Mouse (Mus musculus) liver, postnatal 0 days (tissue): ENCODE measurements around the gene Rtf2. TPM values are rescaled to one million over a fixed set of nuclear protein-coding genes. Genes with fewer than 3 reads are reported as not detected.
A peak's percentile ranks its signal among the peaks of the same experiment; 100 is the strongest.

ENCODE experiments used
- ATAC-seq: fragments of 200-750 bp; cut with Nextera tagmentation; 2 replicates; pipeline ENCODE4 v1.8.0; 2017; ENCODE audit warnings: mild to moderate bottlenecking, moderate library complexity
- DNase-seq: peaks from one replicate; pipeline ENCODE4 v3.0.0-alpha.2; 2016
- H3K27ac ChIP-seq: fragments of 300-500 bp; sonication (generic); 2 replicates; pipeline ENCODE4 v1.5.1; 2014; ENCODE audit warnings: antibody characterized with exemption, moderate library complexity, mild to moderate bottlenecking, low read depth
- H3K27me3 ChIP-seq: fragments of 300-500 bp; sonication (generic); 2 replicates; pipeline ENCODE4 v1.6.1; 2014; ENCODE audit warnings: low read length, control low read depth, mixed read lengths; ENCODE audit not compliant: insufficient read depth
- H3K36me3 ChIP-seq: fragments of 300-500 bp; sonication (generic); replicated peaks from 2 replicates; pipeline ENCODE4 v1.6.1; 2014; ENCODE audit warnings: mild to moderate bottlenecking, control low read depth, low read length, moderate library complexity, mixed read lengths; ENCODE audit not compliant: insufficient read depth
- H3K4me1 ChIP-seq: fragments of 300-500 bp; sonication (generic); 2 replicates; pipeline ENCODE4 v1.6.1; 2014; ENCODE audit warnings: antibody characterized with exemption, mild to moderate bottlenecking, control low read depth; ENCODE audit not compliant: insufficient read depth
- H3K4me2 ChIP-seq: fragments of 300-500 bp; sonication (generic); 2 replicates; pipeline ENCODE4 v1.6.1; 2014; ENCODE audit warnings: low read depth, mild to moderate bottlenecking, low read length, moderate library complexity, mixed read lengths
- H3K4me3 ChIP-seq: fragments of 300-500 bp; sonication (generic); 2 replicates; pipeline ENCODE4 v1.5.1; 2014; ENCODE audit warnings: low read depth, low read length
- H3K9ac ChIP-seq: fragments of 300-500 bp; sonication (generic); replicated peaks from 2 replicates; pipeline ENCODE4 v1.6.1; 2014; ENCODE audit warnings: mild to moderate bottlenecking, moderate library complexity
- H3K9me3 ChIP-seq: fragments of 300-500 bp; sonication (generic); 2 replicates; pipeline ENCODE4 v1.6.1; 2016; ENCODE audit warnings: mild to moderate bottlenecking, control low read depth, low read length, mixed read lengths
- CTCF ChIP-seq: sonication (generic); IDR thresholded peaks from 2 replicates; pipeline ENCODE4 v1.5.1; 2016; ENCODE audit warnings: antibody characterized with exemption, low read depth
- EP300 ChIP-seq: IDR thresholded peaks from 2 replicates; pipeline ENCODE4 v1.6.1; 2016; ENCODE audit warnings: antibody characterized with exemption, low read depth, mild to moderate bottlenecking
- WGBS: fragments of 180-500 bp; shearing (Covaris S2); extraction: QIAGEN DNeasy Blood & Tissue Kit; methylation state at CpG from one replicate; pipeline ENCODE4 v1.1.7; 2014; ENCODE audit not compliant: insufficient replicate concordance; 5-methylcytosine and 5-hydroxymethylcytosine counted together
- polyA plus RNA-seq: library from polyadenylated mRNA; unstranded; fragments of >200 nt; fragmentation: Nextera tagmentation; extraction: Ambion mirVana; gene quantifications from 2 replicates; pipeline ENCODE4 v1.2.1, GENCODE M21; 2015

Rtf2 gene
- polyA plus RNA-seq, 1 experiment from 2014 or later = 68.5 TPM

DNA sequence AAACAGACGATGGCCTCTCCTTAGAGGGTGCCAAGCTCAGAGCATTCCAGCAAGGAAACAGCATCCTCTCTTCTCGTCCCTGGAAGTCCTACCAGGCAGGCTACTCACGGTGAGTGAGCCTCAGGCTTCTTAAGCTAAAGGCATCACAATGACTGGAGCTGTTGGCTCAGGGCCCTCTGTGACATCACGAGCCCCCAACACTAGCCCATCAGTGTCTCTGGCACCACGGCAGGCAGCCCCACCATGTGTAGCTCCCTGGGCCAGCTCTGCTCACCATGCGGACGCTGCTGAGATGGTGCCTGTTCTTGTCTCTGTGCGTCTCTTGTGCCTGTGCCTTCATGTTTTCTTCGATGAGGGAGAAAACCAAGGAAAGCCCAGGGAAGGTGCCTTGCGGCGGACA lies 32.0 kb downstream of the Rtf2 start, which contains the start of gene Fam209:
Fam209 (plus strand) TSS at position 203 of the 400 bp plus-strand sequence.
- Histone ChIP-seq H3K9ac (no peak within 1 kb of the TSS), H3K36me3 (peaks cover 26% of the 10 kb centered on the region), H3K27ac (no peak within 1 kb of the TSS), H3K4me1 (peaks cover 2% of the 10 kb centered on the region; the same call in 1 of the 2 replicates), H3K27me3 (no peaks in the 10 kb centered on the region), H3K4me2 (no peak within 1 kb of the TSS), H3K9me3 (no peaks in the 10 kb centered on the region), H3K4me3 (no peak within 1 kb of the TSS)
- WGBS = 86% methylated on average over 11 of the region's 11 CpGs
- no peak for TF ChIP-seq EP300
- TF ChIP-seq CTCF = no peak
- DNase-seq (no peak), ATAC-seq (no peak)

GRCm38 (mm10) chr2:172473591-172473990 lies 33.2 kb downstream of the Rtf2 start:
- TF ChIP-seq CTCF (no peak), EP300 (no peak)
- H3K27ac ChIP-seq = no peak overlapping the region
- WGBS = 78% methylated on average over 8 of the region's 8 CpGs
- H3K4me2 ChIP-seq = no peak overlapping the region
- DNase-seq (no peak), ATAC-seq (no peak)
- H3K9ac ChIP-seq = no peak overlapping the region
- no peaks in the 10 kb centered on the region for H3K9me3 ChIP-seq
- H3K36me3 ChIP-seq = peaks cover 14% of the 10 kb centered on the region
- peaks cover 2% of the 10 kb centered on the region; the same call in 1 of the 2 replicates for H3K4me1 ChIP-seq
- no peaks in the 10 kb centered on the region for H3K27me3 ChIP-seq
- H3K4me3 ChIP-seq = no peak overlapping the region

DNA sequence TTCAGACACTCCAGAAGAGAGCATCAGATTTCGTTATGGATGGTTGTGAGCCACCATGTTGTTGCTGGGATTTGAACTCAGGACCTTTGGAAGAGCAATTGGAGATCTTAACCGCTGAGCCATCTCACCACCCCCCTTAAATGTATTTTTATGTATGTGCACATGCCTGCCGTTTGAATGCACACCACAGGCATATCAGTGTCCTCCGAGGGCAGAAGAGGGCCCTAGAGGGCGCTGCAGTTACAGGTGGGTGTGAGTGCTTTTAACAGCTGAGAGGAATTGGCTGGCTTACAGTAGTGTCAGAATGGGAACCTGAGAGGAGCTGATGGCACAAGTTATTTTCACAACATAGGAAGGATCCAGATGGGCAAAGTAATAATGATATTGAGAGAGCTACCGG lies 34.6 kb downstream of the Rtf2 start:
- 27% methylated on average over 6 of the region's 6 CpGs for WGBS
- Histone ChIP-seq H3K27me3 (no peaks in the 10 kb centered on the region), H3K27ac (no peak overlapping the region), H3K9ac (no peak overlapping the region), H3K9me3 (no peaks in the 10 kb centered on the region), H3K4me3 (no peak overlapping the region), H3K4me1 (peaks cover 2% of the 10 kb centered on the region; the same call in 1 of the 2 replicates), H3K36me3 (peaks cover under 1% of the 10 kb centered on the region; the same call in 1 of the 2 replicates), H3K4me2 (no peak overlapping the region)
- peak; percentile 61 for DNase-seq
- TF ChIP-seq CTCF (peak; percentile 64), EP300 (no peak)
- ATAC-seq = no peak

- Histone ChIP-seq H3K36me3 (no peaks in the 10 kb centered on the region), H3K9me3 (no peaks in the 10 kb centered on the region), H3K27ac (no peak overlapping the region), H3K4me1 (peaks cover 2% of the 10 kb centered on the region; the same call in 1 of the 2 replicates), H3K9ac (no peak overlapping the region; the same call in 1 of the 2 replicates), H3K27me3 (no peaks in the 10 kb centered on the region), H3K4me3 (no peak overlapping the region), H3K4me2 (no peak overlapping the region)
- TF ChIP-seq CTCF (no peak), EP300 (no peak)
- DNase-seq (peak; percentile 31), ATAC-seq (peak; percentile 57; the same call in 1 of the 2 replicates)
- WGBS = 18% methylated on average over 10 of the region's 10 CpGs
Measured at GRCm38 (mm10) chr2:172476707-172477260, 36.4 kb downstream of the Rtf2 start.

- H3K36me3 ChIP-seq = no peaks in the 10 kb centered on the region
- no peak overlapping the region for H3K27ac ChIP-seq
- H3K4me1 ChIP-seq = peaks cover 2% of the 10 kb centered on the region; the same call in 1 of the 2 replicates
- DNase-seq (no peak), ATAC-seq (no peak)
- H3K4me2 ChIP-seq = no peak overlapping the region
- no peaks in the 10 kb centered on the region for H3K9me3 ChIP-seq
- 38% methylated on average over 3 of the region's 3 CpGs for WGBS
- H3K27me3 ChIP-seq = no peaks in the 10 kb centered on the region
- H3K9ac ChIP-seq = no peak overlapping the region
- no peak overlapping the region for H3K4me3 ChIP-seq
- TF ChIP-seq EP300 (no peak), CTCF (no peak)
Measured at GRCm38 (mm10) chr2:172477350-172477749, 37.0 kb downstream of the Rtf2 start.

DNA sequence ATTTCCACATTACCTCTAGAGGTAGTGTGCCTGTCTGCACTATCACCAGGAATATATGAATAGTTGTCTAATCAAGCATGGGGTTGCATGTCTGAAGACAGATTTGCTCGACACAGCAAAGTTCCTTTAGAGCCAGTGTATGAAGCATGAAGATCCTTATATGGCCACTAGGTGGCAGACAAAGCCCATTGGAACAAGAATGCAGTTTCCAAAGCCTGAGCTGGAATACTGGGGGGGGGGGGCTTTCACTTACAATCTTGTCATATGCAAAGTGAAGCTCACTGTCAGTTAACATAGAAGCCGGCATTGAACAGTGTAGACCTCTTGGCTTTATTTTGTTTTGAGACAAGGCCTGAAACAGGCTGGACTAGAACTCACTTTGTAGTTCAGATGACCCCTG lies 37.5 kb downstream of the Rtf2 start:
- Histone ChIP-seq H3K9ac (no peak overlapping the region), H3K4me2 (no peak overlapping the region), H3K27ac (no peak overlapping the region), H3K27me3 (no peaks in the 10 kb centered on the region), H3K4me1 (peaks cover 2% of the 10 kb centered on the region; the same call in 1 of the 2 replicates), H3K9me3 (no peaks in the 10 kb centered on the region), H3K36me3 (no peaks in the 10 kb centered on the region), H3K4me3 (no peak overlapping the region)
- WGBS = 0% methylated on average over 2 of the region's 2 CpGs
- TF ChIP-seq CTCF (peak; percentile 82), EP300 (no peak)
- no peak; the same call in 1 of the 2 replicates for ATAC-seq
- peak; percentile 41 for DNase-seq
